Mouse (Mus musculus) cerebellum, postnatal 36 days (tissue): ENCODE measurements around the gene Klf1.
A peak's percentile ranks its signal among the peaks of the same experiment; 100 is the strongest.
"Not testable (repeated sequence)": the region's sequence is repeated elsewhere in the genome, so short reads cannot be mapped to it uniquely, and the experiment has no call there.

Experiments
- DNase-seq, 2 experiments: peaks; one replicate each; pipeline ENCODE4 v3.0.0; 2021 to 2022; ENCODE audit warnings: mixed read lengths in 2 of 2

Klf1 gene

GRCm38 (mm10) chr8:84907979-84908378 lies 6.3 kb downstream of the Klf1 start:
- not testable (repeated sequence) for DNase-seq

- peak; percentile 74 to 80 for DNase-seq
These were observed 6.9 kb downstream of the Klf1 start, which contains the start of gene Dnase2a for GRCm38 (mm10) chr8:84908421-84909161. Gene Dnase2a (plus strand): TSS chr8:84908560.

GRCm38 (mm10) chr8:84909162-84909767 lies 7.5 kb downstream of the Klf1 start:
- peak in 1 of 2 experiments; percentile 15 for DNase-seq

- DNase-seq, result no peak
These were observed 8.2 kb downstream of the Klf1 start for GRCm38 (mm10) chr8:84909949-84910348.

- peak; percentile 79 to 80 for DNase-seq
These were observed 8.8 kb downstream of the Klf1 start for GRCm38 (mm10) chr8:84910551-84910950.

GRCm38 (mm10) chr8:84911854-84912253 lies 10.1 kb downstream of the Klf1 start:
- peak in 1 of 2 experiments; percentile 12 for DNase-seq

GRCm38 (mm10) chr8:84912391-84912790 lies 10.7 kb downstream of the Klf1 start:
- DNase-seq, result peak; percentile 29 to 37

GRCm38 (mm10) chr8:84912895-84913501 lies 11.3 kb downstream of the Klf1 start:
- peak; percentile 84 to 89 for DNase-seq

- DNase-seq, result no peak
These were observed 11.8 kb downstream of the Klf1 start for GRCm38 (mm10) chr8:84913502-84913900.

- DNase-seq, result peak; percentile 54
These were observed 12.2 kb downstream of the Klf1 start for GRCm38 (mm10) chr8:84913960-84914359.

GRCm38 (mm10) chr8:84915269-84915668 lies 13.5 kb downstream of the Klf1 start:
- no peak for DNase-seq

GRCm38 (mm10) chr8:84917781-84918180 lies 16.1 kb downstream of the Klf1 start:
- peak in 1 of 2 experiments; percentile 24 for DNase-seq

GRCm38 (mm10) chr8:84918646-84919045 lies 16.9 kb downstream of the Klf1 start:
- DNase-seq, result no peak

- DNase-seq, result no peak
These were observed 19.9 kb downstream of the Klf1 start for GRCm38 (mm10) chr8:84921596-84921995.

GRCm38 (mm10) chr8:84925557-84925956 lies 23.8 kb downstream of the Klf1 start:
- no peak for DNase-seq

GRCm38 (mm10) chr8:84927513-84927912 lies 25.8 kb downstream of the Klf1 start:
- DNase-seq, result no peak

- DNase-seq, result peak; percentile 83 to 85
These were observed 27.0 kb downstream of the Klf1 start for GRCm38 (mm10) chr8:84928456-84929306.

- no peak for DNase-seq
These were observed 28.9 kb downstream of the Klf1 start for GRCm38 (mm10) chr8:84930582-84930981.

- no peak for DNase-seq
These were observed 32.2 kb downstream of the Klf1 start for GRCm38 (mm10) chr8:84933767-84934559.

GRCm38 (mm10) chr8:84934860-84935259 lies 33.1 kb downstream of the Klf1 start:
- peak; percentile 75 to 76 for DNase-seq

- peak; percentile 39 to 46 for DNase-seq
These were observed 33.8 kb downstream of the Klf1 start for GRCm38 (mm10) chr8:84935489-84935888.
